Mouse (Mus musculus) inflammation-experienced regulatory T-cells, adult 6 months (primary cell): Measurements from ENCODE around the gene Sim2. TPM values are rescaled to one million over a fixed set of nuclear protein-coding genes. Genes with fewer than 3 reads are reported as not detected.

Experiments used
- ATAC-seq: one replicate; pipeline ENCODE4 v1.8.0; 2017
- polyA plus RNA-seq, 3 experiments: library from polyadenylated mRNA; unstranded; fragments of 100-300 nt; shearing (Covaris generic); gene quantifications; one replicate each; pipeline ENCODE4 v1.2.1; 2017

Gene Sim2
- polyA plus RNA-seq, 3 experiments from 2014 or later: not detected

GRCm38 (mm10) chr16:94079075-94079855 is 5.5 kb upstream of the Sim2 start:
- no peak for ATAC-seq

GRCm38 (mm10) chr16:94079856-94080555 is 4.7 kb upstream of the Sim2 start:
- no peak for ATAC-seq

- ATAC-seq: no peak
Measured at GRCm38 (mm10) chr16:94081596-94081995, 3.1 kb upstream of the Sim2 start.

GRCm38 (mm10) chr16:94081996-94082708 is 2.6 kb upstream of the Sim2 start:
- ATAC-seq: no peak

GRCm38 (mm10) chr16:94082960-94083847 is 1.5 kb upstream of the Sim2 start:
- ATAC-seq: no peak

GRCm38 (mm10) chr16:94083848-94084525 is 744 bp upstream of the Sim2 start:
- ATAC-seq: no peak

- no peak for ATAC-seq
Measured at GRCm38 (mm10) chr16:94085603-94086285, 1.0 kb downstream of the Sim2 start.

GRCm38 (mm10) chr16:94086701-94087569 is 2.2 kb downstream of the Sim2 start:
- ATAC-seq: no peak

- no peak for ATAC-seq
Measured at GRCm38 (mm10) chr16:94087570-94088225, 3.0 kb downstream of the Sim2 start.

GRCm38 (mm10) chr16:94088226-94088748 is 3.6 kb downstream of the Sim2 start:
- no peak for ATAC-seq

- ATAC-seq: no peak
Measured at GRCm38 (mm10) chr16:94088819-94089692, 4.3 kb downstream of the Sim2 start.

- ATAC-seq: no peak
Measured at GRCm38 (mm10) chr16:94092511-94093150, 7.9 kb downstream of the Sim2 start.

- ATAC-seq: no peak
Measured at GRCm38 (mm10) chr16:94093151-94093863, 8.6 kb downstream of the Sim2 start.

GRCm38 (mm10) chr16:94094251-94095108 is 9.7 kb downstream of the Sim2 start:
- ATAC-seq: no peak

- ATAC-seq: no peak
Measured at GRCm38 (mm10) chr16:94095109-94095822, 10.5 kb downstream of the Sim2 start.
